19 mouse cellular contexts compared by ENCODE assay signal in the genomic region with DNA sequence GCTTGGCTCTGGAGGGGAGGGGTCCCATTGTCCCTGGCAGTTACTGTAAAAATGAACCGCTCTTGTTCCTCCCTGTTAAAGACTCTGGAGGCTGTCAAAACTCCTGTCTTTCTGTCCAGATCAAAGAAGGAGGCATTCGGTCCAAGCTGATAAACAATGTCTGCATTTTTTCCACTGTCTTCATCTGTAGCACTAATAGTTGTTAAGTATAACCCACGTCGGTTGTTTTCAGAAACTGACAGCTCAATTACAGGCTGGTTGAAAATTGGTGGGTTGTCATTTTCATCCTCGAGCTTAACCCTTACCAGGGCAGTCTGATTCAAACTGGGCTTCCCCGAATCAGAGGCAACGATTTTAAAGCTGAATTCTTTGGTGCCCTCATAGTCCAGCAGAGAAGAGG. TPM values are rescaled to one million over a fixed set of nuclear protein-coding genes. Genes with fewer than 3 reads are reported as not detected.
A peak's percentile ranks its signal among the peaks of the same experiment; 100 is the strongest.
DNase-seq lines count a peak whose midpoint lies in the region; ATAC-seq and TF ChIP-seq lines count a peak whose summit lies in the region.
"Had no signal": no experiment of that assay in that cellular context is flagged by ENCODE, and none has a peak within 500 bp of the region (broad histone marks: within the 10 kb centered on the region; RNA-seq: fewer than 3 reads in every experiment).

No protein-coding gene starts in this region.

- intact Hi-C loops in heart, adult 2 months (cut with DNase I), result no loop called here

- H3K9me3 ChIP-seq in embryonic facial prominence, embryonic 15.5 days (replicated peaks), result no peaks in the 10 kb centered on the region
- no peaks in the 10 kb centered on the region for H3K9me3 ChIP-seq in hindbrain, embryonic 12.5 days (replicated peaks)
- H3K9me3 ChIP-seq in midbrain, postnatal 0 days (ENCODE audit: low read length), result no peaks in the 10 kb centered on the region
- no peaks in the 10 kb centered on the region for H3K9me3 ChIP-seq in lung, postnatal 0 days (ENCODE audit: low read length)
- H3K9me3 ChIP-seq: heart, embryonic 10.5 days; liver, embryonic 13.5 days; stomach, embryonic 15.5 days had no signal

- H3K27me3 ChIP-seq in embryonic facial prominence, embryonic 15.5 days, result no peaks in the 10 kb centered on the region
- no peaks in the 10 kb centered on the region for H3K27me3 ChIP-seq in hindbrain, embryonic 12.5 days
- H3K27me3 ChIP-seq in midbrain, postnatal 0 days (ENCODE audit: insufficient read depth, low read length), result no peaks in the 10 kb centered on the region
- H3K27me3 ChIP-seq in lung, postnatal 0 days (replicated peaks; ENCODE audit: insufficient read depth, low read length), result no peaks in the 10 kb centered on the region
- peaks cover 3% of the 10 kb centered on the region; the same call in 1 of the 2 replicates for H3K27me3 ChIP-seq in heart, adult 2 months (ENCODE audit: control insufficient read depth, insufficient read depth, low read length)
- H3K27me3 ChIP-seq: stomach, embryonic 15.5 days had no signal

- H3K4me1 ChIP-seq in embryonic facial prominence, embryonic 15.5 days, result peaks cover 20% of the 10 kb centered on the region
- peaks cover 28% of the 10 kb centered on the region for H3K4me1 ChIP-seq in hindbrain, embryonic 12.5 days
- H3K4me1 ChIP-seq in midbrain, postnatal 0 days (ENCODE audit: insufficient read depth, low read length), result 0 out of 2 replicates have a peak, but pooled peaks cover 2% of the 10 kb centered on the region
- peaks cover 8% of the 10 kb centered on the region; the same call in 1 of the 2 replicates for H3K4me1 ChIP-seq in lung, postnatal 0 days (ENCODE audit: insufficient read depth, low read depth, low read length)
- H3K4me1 ChIP-seq in heart, adult 2 months (ENCODE audit: control insufficient read depth, insufficient read depth, low read length), result no peaks in the 10 kb centered on the region; the same call in 1 of the 2 replicates
- H3K4me1 ChIP-seq: liver, embryonic 13.5 days had no signal

- H3K36me3 ChIP-seq in embryonic facial prominence, embryonic 15.5 days, result no peaks in the 10 kb centered on the region
- H3K36me3 ChIP-seq in hindbrain, embryonic 12.5 days, result 0 out of 2 replicates have a peak, but pooled peaks cover 4% of the 10 kb centered on the region
- no peaks in the 10 kb centered on the region for H3K36me3 ChIP-seq in midbrain, postnatal 0 days (ENCODE audit: insufficient read depth, low read length)
- no peaks in the 10 kb centered on the region for H3K36me3 ChIP-seq in lung, postnatal 0 days (ENCODE audit: insufficient read depth, low read length)
- no peaks in the 10 kb centered on the region for H3K36me3 ChIP-seq in heart, adult 2 months (ENCODE audit: control insufficient read depth, insufficient read depth, low read length)
- H3K36me3 ChIP-seq: heart, embryonic 10.5 days; liver, embryonic 13.5 days; stomach, embryonic 15.5 days had no signal

- no peak for TF ChIP-seq EP300 in lung, postnatal 0 days (IDR thresholded peaks at IDR 0.05)
- no peak for TF ChIP-seq EP300 in heart, adult 2 months (IDR thresholded peaks at IDR 0.05; ENCODE audit: insufficient read depth, low read depth, low read length)

- H3K4me2 ChIP-seq in embryonic facial prominence, embryonic 15.5 days (replicated peaks), result peak overlapping the region; percentile 86; the same call in 1 of the 2 replicates
- peak overlapping the region; percentile 71 for H3K4me2 ChIP-seq in hindbrain, embryonic 12.5 days (replicated peaks)
- H3K4me2 ChIP-seq in midbrain, postnatal 0 days (ENCODE audit: low read depth, low read length, poor library complexity, severe bottlenecking), result peak overlapping the region; percentile 73
- H3K4me2 ChIP-seq in lung, postnatal 0 days (replicated peaks; ENCODE audit: low read depth, low read length), result no peak overlapping the region
- H3K4me2 ChIP-seq: liver, embryonic 13.5 days; stomach, embryonic 15.5 days had no signal

- no peaks in the 10 kb centered on the region for H3K79me2 ChIP-seq in heart, adult 2 months (replicated peaks; ENCODE audit: control insufficient read depth, insufficient read depth, low read length)

- no peak overlapping the region for H3K9ac ChIP-seq in embryonic facial prominence, embryonic 15.5 days
- no peak overlapping the region for H3K9ac ChIP-seq in hindbrain, embryonic 12.5 days
- H3K9ac ChIP-seq in midbrain, postnatal 0 days (replicated peaks; ENCODE audit: low read length, poor library complexity, severe bottlenecking), result peak overlapping the region; percentile 77
- no peak overlapping the region for H3K9ac ChIP-seq in lung, postnatal 0 days (replicated peaks; ENCODE audit: low read depth)
- no peak overlapping the region for H3K9ac ChIP-seq in heart, adult 2 months (ENCODE audit: low read depth, low read length)
- H3K9ac ChIP-seq: liver, embryonic 13.5 days; stomach, embryonic 15.5 days had no signal

- peak overlapping the region; percentile 77 for H3K4me3 ChIP-seq in layer of hippocampus, adult 2 months
- no peak overlapping the region for H3K4me3 ChIP-seq in embryonic facial prominence, embryonic 15.5 days (replicated peaks)
- H3K4me3 ChIP-seq in hindbrain, embryonic 12.5 days, result peak overlapping the region; percentile 55
- H3K4me3 ChIP-seq in midbrain, postnatal 0 days (ENCODE audit: low read depth, low read length), result peak overlapping the region; percentile 68
- no peak overlapping the region for H3K4me3 ChIP-seq in lung, postnatal 0 days (ENCODE audit: low read depth, low read length)
- no peak overlapping the region for H3K4me3 ChIP-seq in heart, adult 2 months
- H3K4me3 ChIP-seq: heart, embryonic 10.5 days; liver, embryonic 13.5 days; stomach, embryonic 15.5 days had no signal

- WGBS in embryonic facial prominence, embryonic 15.5 days, result 54% methylated on average over 7 of the region's 7 CpGs
- 69% methylated on average over 7 of the region's 7 CpGs for WGBS in hindbrain, embryonic 12.5 days
- 49% methylated on average over 7 of the region's 7 CpGs for WGBS in midbrain, postnatal 0 days
- WGBS in lung, postnatal 0 days, result 57% methylated on average over 7 of the region's 7 CpGs
- WGBS in heart, adult 2 months, result 44% methylated on average over 7 of the region's 7 CpGs

- H3K27ac ChIP-seq in layer of hippocampus, adult 2 months, result peak overlapping the region; percentile 97
- H3K27ac ChIP-seq in embryonic facial prominence, embryonic 15.5 days (replicated peaks), result no peak overlapping the region
- no peak overlapping the region for H3K27ac ChIP-seq in hindbrain, embryonic 12.5 days
- no peak overlapping the region for H3K27ac ChIP-seq in midbrain, postnatal 0 days (ENCODE audit: low read depth, low read length)
- H3K27ac ChIP-seq in lung, postnatal 0 days (ENCODE audit: low read length), result no peak overlapping the region
- H3K27ac ChIP-seq in heart, adult 2 months, result no peak overlapping the region
- H3K27ac ChIP-seq: heart, embryonic 10.5 days; liver, embryonic 13.5 days; stomach, embryonic 15.5 days had no signal

- DNase-seq in layer of hippocampus, adult 2 months (ENCODE audit: low spot score in 2 of 2), result no peak
- no peak for DNase-seq in layer of hippocampus, adult 8-10 months (ENCODE audit: low spot score in 2 of 2)
- DNase-seq in midbrain, postnatal 0 days (ENCODE audit: low spot score), result no peak
- no peak for DNase-seq in lung, postnatal 0 days (ENCODE audit: low spot score)
- no peak for DNase-seq in heart, adult 2 months
- no peak for DNase-seq in layer of hippocampus, postnatal 36 days
- DNase-seq: adrenal gland, postnatal 25 days; gastrocnemius, postnatal 10 days; kidney, adult 2 months; liver, embryonic 13.5 days; lung, postnatal 14 days; right cerebral cortex, postnatal 4 days had no signal

- TF ChIP-seq CTCF in layer of hippocampus, adult 2 months (conservative IDR thresholded peaks at IDR 0.05), result no peak
- no peak for TF ChIP-seq CTCF in midbrain, postnatal 0 days (IDR thresholded peaks at IDR 0.05)
- no peak for TF ChIP-seq CTCF in lung, postnatal 0 days (IDR thresholded peaks at IDR 0.05)
- TF ChIP-seq CTCF in heart, adult 2 months (IDR thresholded peaks at IDR 0.05), result no peak

- TF ChIP-seq POLR2A in heart, adult 2 months (IDR thresholded peaks at IDR 0.05; ENCODE audit: insufficient read depth, low read depth, low read length), result no peak

- no peak for ATAC-seq in embryonic facial prominence, embryonic 15.5 days (ENCODE audit: insufficient number of reproducible peaks, low FRiP score, low TSS enrichment, low read depth)
- no peak for ATAC-seq in hindbrain, embryonic 12.5 days (ENCODE audit: low FRiP score)
- ATAC-seq in midbrain, postnatal 0 days (ENCODE audit: low FRiP score), result no peak
- ATAC-seq in lung, postnatal 0 days, result no peak

RNA-seq across cellular contexts. Expression of a gene that starts 3.4 kb away (rescaled TPM):
- 100 to 1,000 TPM; 175 to 180 TPM for total RNA-seq in layer of hippocampus, adult 2 months (2021)
- total RNA-seq in layer of hippocampus, adult 8-10 months (2022), result 100 to 1,000 TPM; 161 to 184 (median 166) TPM
- polyA plus RNA-seq in embryonic facial prominence, embryonic 15.5 days (2015; fragmentation: Nextera tagmentation; extraction: Ambion mirVana), result 58.5 and 60.2 TPM in 2 replicates
- 98.8 and 104 TPM in 2 replicates for polyA plus RNA-seq in hindbrain, embryonic 12.5 days (2016; fragmentation: Nextera tagmentation; extraction: Ambion mirVana)
- 159 and 164 TPM in 2 replicates for total RNA-seq in midbrain, postnatal 0 days (2014; rRNA removed)
- polyA plus RNA-seq in midbrain, postnatal 0 days (2015; fragmentation: Nextera tagmentation; extraction: Ambion mirVana), result 130 and 149 TPM in 2 replicates
- 1.4 and 1.8 TPM in 2 replicates for polyA plus RNA-seq in lung, postnatal 0 days (2015; fragmentation: Nextera tagmentation; extraction: Ambion mirVana)
- 1 to 10 TPM in 1 of 2 experiments, under 1 TPM in 1; 0.70 to 1.8 TPM for total RNA-seq in heart, adult 2 months (2021)
- polyA plus RNA-seq in heart, adult 2 months (2012; rRNA removed), result 1.2 and 1.5 TPM in 2 replicates
- 100 to 1,000 TPM; 158 to 180 TPM for total RNA-seq in layer of hippocampus, postnatal 36 days (2021)
- total RNA-seq: common myeloid progenitor, adult 5-6 weeks; hematopoietic stem cell, adult 5-6 weeks; MEL had no signal

Comparison
In these comparisons a context has a peak if more than half of its experiments do, and no peak if none do; other contexts are left out.
1. H3K4me3 ChIP-seq: peak in layer of hippocampus, adult 2 months (single experiment), hindbrain, embryonic 12.5 days (single experiment) and midbrain, postnatal 0 days (single experiment); none in embryonic facial prominence, embryonic 15.5 days (single experiment), lung, postnatal 0 days (single experiment) and heart, adult 2 months (single experiment).
2. RNA of a gene that starts 3.4 kb away (total RNA-seq): 175 to 180 TPM in layer of hippocampus, adult 2 months, 158 to 180 TPM in layer of hippocampus, postnatal 36 days, 161 to 184 TPM in layer of hippocampus, adult 8-10 months and 159 to 164 TPM in midbrain, postnatal 0 days; 0.70 to 1.8 TPM in heart, adult 2 months; every median in the first group is over 10 times any median in the second.